9 mouse cellular contexts compared by ENCODE assay signal in the genomic region with DNA sequence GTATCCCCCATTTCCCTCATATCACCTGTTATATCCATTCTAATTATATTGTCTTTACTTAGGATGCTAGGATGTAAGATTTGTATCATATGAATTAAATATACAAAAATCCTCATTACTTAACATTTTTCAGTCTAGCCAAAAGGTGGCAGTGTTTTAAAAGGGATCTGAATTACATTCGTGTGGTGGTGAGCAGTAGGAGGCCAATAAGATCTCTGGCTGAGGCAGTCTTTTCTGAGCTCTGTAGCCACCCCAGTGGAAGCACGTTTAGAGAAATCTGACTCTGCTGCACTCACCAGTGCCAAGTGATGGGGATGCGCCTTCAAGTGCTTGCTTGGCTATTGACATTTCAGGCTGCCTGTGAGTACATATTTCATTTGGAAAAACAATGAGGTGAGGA.
DNase-seq lines count a peak whose midpoint lies in the region; ATAC-seq and TF ChIP-seq lines count a peak whose summit lies in the region.
"Had no signal": no experiment of that assay in that cellular context is flagged by ENCODE, and none has a peak within 500 bp of the region (broad histone marks: within the 10 kb centered on the region; RNA-seq: fewer than 3 reads in every experiment).

No protein-coding gene starts in this region.

- no peak overlapping the region for H3K4me3 ChIP-seq in kidney, adult 2 months (ENCODE audit: insufficient read depth, low read depth, low read length)
- no peak overlapping the region for H3K4me3 ChIP-seq in midbrain, embryonic 14.5 days (replicated peaks; ENCODE audit: low read depth, low read length)
- H3K4me3 ChIP-seq: limb, embryonic 15.5 days had no signal

- no peaks in the 10 kb centered on the region for H3K27me3 ChIP-seq in kidney, adult 2 months (replicated peaks; ENCODE audit: control insufficient read depth, insufficient read depth, low read length)
- H3K27me3 ChIP-seq in midbrain, embryonic 14.5 days (ENCODE audit: control insufficient read depth, insufficient read depth, low read length) = no peaks in the 10 kb centered on the region
- H3K27me3 ChIP-seq: limb, embryonic 15.5 days had no signal

- H3K9me3 ChIP-seq in midbrain, embryonic 14.5 days (ENCODE audit: control insufficient read depth, low read length) = no peaks in the 10 kb centered on the region
- H3K9me3 ChIP-seq: limb, embryonic 15.5 days had no signal

- no peak overlapping the region for H3K27ac ChIP-seq in kidney, adult 2 months (ENCODE audit: insufficient read depth, low read depth, low read length)
- H3K27ac ChIP-seq in midbrain, embryonic 14.5 days (replicated peaks; ENCODE audit: low read depth, low read length) = no peak overlapping the region
- H3K27ac ChIP-seq: limb, embryonic 15.5 days had no signal

- no peaks in the 10 kb centered on the region for H3K36me3 ChIP-seq in kidney, adult 2 months (ENCODE audit: control insufficient read depth, insufficient read depth, low read length)
- no peaks in the 10 kb centered on the region for H3K36me3 ChIP-seq in midbrain, embryonic 14.5 days (ENCODE audit: control insufficient read depth, insufficient read depth, low read length)
- H3K36me3 ChIP-seq: limb, embryonic 15.5 days had no signal

- DNase-seq in kidney, adult 2 months = peak; percentile 2
- DNase-seq in kidney, adult 18-20 months = no peak
- DNase-seq in ES-CJ7 (ENCODE audit: low read depth, low spot score) = peak; percentile 15
- DNase-seq in embryo, embryonic 9.5 days (ENCODE audit: extremely low spot score) = peak; percentile 6
- peak; percentile 75 for DNase-seq in midbrain, embryonic 14.5 days
- no peak for DNase-seq in cerebellum, postnatal 4 days (ENCODE audit: low spot score in 2 of 2)
- no peak for DNase-seq in left cerebral cortex, postnatal 36 days (ENCODE audit: low spot score in 2 of 2)
- DNase-seq in right cerebral cortex, adult 2 months (ENCODE audit: low spot score in 2 of 2) = no peak

- intact Hi-C loops in left cerebral cortex, postnatal 36 days (cut with DNase I) = no loop called here

- no peak; the same call in 1 of the 2 replicates for ATAC-seq in midbrain, embryonic 14.5 days (ENCODE audit: low FRiP score, low TSS enrichment)

- no peak for TF ChIP-seq CTCF in kidney, adult 2 months (conservative IDR thresholded peaks at IDR 0.05; ENCODE audit: insufficient read depth, insufficient read length, low read depth, low read length)

- TF ChIP-seq POLR2A in kidney, adult 2 months (IDR thresholded peaks at IDR 0.05; ENCODE audit: low read depth, low read length) = no peak

- no peak overlapping the region for H3K9ac ChIP-seq in midbrain, embryonic 14.5 days (replicated peaks; ENCODE audit: low read length)
- H3K9ac ChIP-seq: limb, embryonic 15.5 days had no signal

- no peak overlapping the region for H3K4me2 ChIP-seq in midbrain, embryonic 14.5 days (ENCODE audit: low read length)
- H3K4me2 ChIP-seq: limb, embryonic 15.5 days had no signal

- H3K4me1 ChIP-seq in kidney, adult 2 months (ENCODE audit: control insufficient read depth, insufficient read depth, low read length) = no peaks in the 10 kb centered on the region
- no peaks in the 10 kb centered on the region for H3K4me1 ChIP-seq in midbrain, embryonic 14.5 days (ENCODE audit: control insufficient read depth, insufficient read depth, low read length)
- H3K4me1 ChIP-seq: limb, embryonic 15.5 days had no signal

- WGBS in kidney, adult 2 months = 2% methylated on average over 3 of the region's 3 CpGs
- 13% methylated on average over 3 of the region's 3 CpGs for WGBS in midbrain, embryonic 14.5 days

Comparison
In these comparisons a context has a peak if more than half of its experiments do, and no peak if none do; other contexts are left out.
1. DNase-seq: peak in kidney, adult 2 months (single experiment), ES-CJ7 (single experiment), embryo, embryonic 9.5 days (single experiment) and midbrain, embryonic 14.5 days (single experiment); none in kidney, adult 18-20 months (single experiment), cerebellum, postnatal 4 days (0 of 2), left cerebral cortex, postnatal 36 days (0 of 2) and right cerebral cortex, adult 2 months (0 of 2).